Mouse (Mus musculus): ENCODE data around the gene Shisa4. TPM values are rescaled to one million over a fixed set of nuclear protein-coding genes. Genes with fewer than 3 reads are reported as not detected.
A peak's percentile ranks its signal among the peaks of the same experiment; 100 is the strongest.
"Not testable (repeated sequence)": the region's sequence is repeated elsewhere in the genome, so short reads cannot be mapped to it uniquely, and the experiment has no call there.

Gene Shisa4
- 11.0 and 14.5 TPM in 2 replicates for polyA plus RNA-seq (2015; fragmentation: Nextera tagmentation; extraction: Ambion mirVana)

GRCm38 (mm10) chr1:135374868-135375581, at the start of gene Shisa4:
Gene Shisa4 (minus strand): TSS chr1:135375237.
- no peak for DNase-seq (ENCODE audit: low spot score)

GRCm38 (mm10) chr1:135422772-135423171, 47.7 kb upstream of the Shisa4 start:
- no peak for DNase-seq (ENCODE audit: low spot score)

GRCm38 (mm10) chr1:135413996-135414395, 39.0 kb upstream of the Shisa4 start:
- no peak for DNase-seq (ENCODE audit: low spot score)

- DNase-seq (ENCODE audit: low spot score), result no peak
Observed at GRCm38 (mm10) chr1:135412130-135412529, 37.1 kb upstream of the Shisa4 start.

GRCm38 (mm10) chr1:135410967-135411366, 35.9 kb upstream of the Shisa4 start:
- DNase-seq (ENCODE audit: low spot score), result no peak

- no peak for DNase-seq (ENCODE audit: low spot score)
Observed at GRCm38 (mm10) chr1:135408973-135409372, 33.9 kb upstream of the Shisa4 start.

- DNase-seq (ENCODE audit: low spot score), result no peak
Observed at GRCm38 (mm10) chr1:135405356-135405755, 30.3 kb upstream of the Shisa4 start.

GRCm38 (mm10) chr1:135401452-135402110, 26.5 kb upstream of the Shisa4 start:
- DNase-seq (ENCODE audit: low spot score), result no peak

GRCm38 (mm10) chr1:135399466-135399865, 24.4 kb upstream of the Shisa4 start:
- no peak for DNase-seq (ENCODE audit: low spot score)

- DNase-seq (ENCODE audit: low spot score), result no peak
Observed at GRCm38 (mm10) chr1:135385161-135385560, 10.1 kb upstream of the Shisa4 start.

GRCm38 (mm10) chr1:135384171-135384570, 9.1 kb upstream of the Shisa4 start:
- no peak for DNase-seq (ENCODE audit: low spot score)

GRCm38 (mm10) chr1:135381560-135381959, 6.5 kb upstream of the Shisa4 start:
- not testable (repeated sequence) for DNase-seq (ENCODE audit: low spot score)

- DNase-seq (ENCODE audit: low spot score), result no peak
Observed at GRCm38 (mm10) chr1:135380071-135380991, 5.3 kb upstream of the Shisa4 start.

- DNase-seq (ENCODE audit: low spot score), result no peak
Observed at GRCm38 (mm10) chr1:135379048-135379447, 4.0 kb upstream of the Shisa4 start.

GRCm38 (mm10) chr1:135378576-135378975, 3.5 kb upstream of the Shisa4 start:
- no peak for DNase-seq (ENCODE audit: low spot score)

GRCm38 (mm10) chr1:135374175-135374867, 716 bp downstream of the Shisa4 start:
- DNase-seq (ENCODE audit: low spot score), result no peak

- no peak for DNase-seq (ENCODE audit: low spot score)
Observed at GRCm38 (mm10) chr1:135373171-135373677, 1.8 kb downstream of the Shisa4 start.

- DNase-seq (ENCODE audit: low spot score), result no peak
Observed at GRCm38 (mm10) chr1:135369415-135369814, 5.6 kb downstream of the Shisa4 start.

GRCm38 (mm10) chr1:135368982-135369381, 6.1 kb downstream of the Shisa4 start:
- no peak for DNase-seq (ENCODE audit: low spot score)

GRCm38 (mm10) chr1:135368245-135368644, 6.8 kb downstream of the Shisa4 start:
- peak; percentile 68 for DNase-seq (ENCODE audit: low spot score)

- no peak for DNase-seq (ENCODE audit: low spot score)
Observed at GRCm38 (mm10) chr1:135367595-135367994, 7.4 kb downstream of the Shisa4 start.

All from thymus, postnatal 0 days (tissue).